Mouse (Mus musculus) B cell, adult 2 months (primary cell): ENCODE results near the gene Lyl1.

Source experiments
- DNase-seq, 2 experiments: peaks; one replicate each; pipeline ENCODE4 v3.0.0; 2022

Lyl1 gene

DNA sequence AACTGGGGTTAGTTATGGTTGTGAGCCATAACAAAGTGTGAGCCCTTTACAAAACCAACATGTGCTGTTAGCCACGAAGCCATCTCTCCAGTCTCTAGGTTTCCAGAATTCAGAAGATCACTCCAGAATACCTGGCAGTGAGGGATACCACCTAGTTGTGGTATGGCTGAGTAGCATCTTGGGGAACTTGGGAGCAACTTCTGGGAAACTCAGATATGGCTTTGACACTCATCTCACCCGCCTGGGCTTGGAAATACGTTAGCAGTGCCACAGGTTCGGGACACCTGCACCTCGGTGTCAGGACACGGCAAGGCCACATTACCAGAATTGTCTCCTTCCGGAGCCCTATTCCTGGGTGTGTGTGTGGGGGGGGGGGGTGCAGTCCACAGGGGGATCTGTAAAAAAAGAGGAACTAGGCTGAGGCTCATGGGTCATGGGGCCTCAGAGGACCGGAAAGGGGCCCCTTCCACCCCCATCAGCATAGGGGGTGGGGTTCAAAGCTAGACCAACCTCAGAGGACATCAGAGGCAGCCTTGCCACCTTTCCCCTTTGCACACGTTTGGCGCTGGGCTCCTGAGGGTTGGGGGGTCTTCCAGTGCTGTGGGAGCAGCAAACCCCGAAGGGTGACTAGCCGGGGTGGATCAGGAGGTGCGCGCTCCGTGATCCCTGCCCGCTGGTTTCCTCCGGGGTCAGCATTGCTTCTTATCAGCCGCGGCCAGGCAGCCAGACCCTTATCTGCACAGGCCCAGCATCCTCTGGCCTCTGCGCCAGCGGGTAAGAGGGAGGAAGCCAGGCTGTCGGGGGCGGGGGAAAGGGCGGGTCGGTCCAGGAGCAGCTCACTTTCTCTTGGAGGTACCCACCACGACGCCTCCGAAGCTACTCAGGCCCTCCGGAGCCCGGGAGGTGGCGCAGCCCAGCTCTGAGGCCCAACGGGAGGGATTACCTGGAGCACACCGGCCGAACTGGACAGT is at the start of gene Lyl1:
Gene Lyl1 (plus strand): TSS at position 517 of the 971 bp plus-strand sequence.
- DNase-seq, result peak; percentile 86 to 88

DNA sequence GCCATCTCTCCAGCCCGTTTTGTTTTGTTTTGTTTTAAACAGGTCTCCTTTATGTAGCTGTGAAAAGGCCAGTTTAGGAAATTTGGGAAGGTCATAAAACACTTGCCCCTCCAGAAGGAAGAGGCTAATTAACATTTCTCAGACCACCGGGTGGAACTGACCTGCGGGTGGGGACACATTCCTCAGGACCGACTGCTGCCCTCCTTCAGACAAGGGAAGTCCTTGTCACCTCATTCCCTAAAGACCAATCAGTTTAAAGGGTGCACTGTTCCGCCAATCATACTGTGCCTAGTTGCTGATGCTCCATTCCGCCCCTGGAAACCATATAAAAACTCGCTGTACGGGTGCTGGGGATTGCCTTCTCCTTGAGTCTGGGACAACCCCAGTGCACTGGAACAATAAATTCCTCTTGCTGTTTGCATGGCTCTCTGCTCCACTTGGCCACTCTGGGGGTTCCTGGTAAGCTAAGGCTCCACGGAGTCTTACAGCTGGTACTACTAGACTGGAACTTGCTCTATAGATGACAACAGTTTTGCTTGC is 48.1 kb upstream of the Lyl1 start:
- DNase-seq, result no peak

DNA sequence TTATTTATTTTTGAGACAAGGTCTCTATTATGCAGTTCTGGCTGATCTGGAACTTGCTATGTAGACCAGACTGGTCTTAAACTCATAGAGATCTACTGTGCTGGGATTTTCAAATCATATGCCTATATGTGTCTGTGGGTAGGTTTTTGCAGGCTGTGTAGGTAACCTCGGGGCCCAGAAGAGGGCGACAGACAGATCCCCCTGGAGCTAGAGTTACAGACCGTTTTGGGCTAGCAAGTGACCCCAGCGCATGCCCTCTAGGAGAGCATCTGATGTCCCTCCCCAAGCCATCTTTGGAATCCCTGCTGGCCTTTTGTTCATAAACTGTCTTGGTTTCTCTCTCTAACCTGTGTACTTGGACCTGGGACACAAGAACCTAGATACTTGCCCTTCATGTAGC is 46.7 kb upstream of the Lyl1 start:
- DNase-seq, result peak; percentile 44 to 48

DNA sequence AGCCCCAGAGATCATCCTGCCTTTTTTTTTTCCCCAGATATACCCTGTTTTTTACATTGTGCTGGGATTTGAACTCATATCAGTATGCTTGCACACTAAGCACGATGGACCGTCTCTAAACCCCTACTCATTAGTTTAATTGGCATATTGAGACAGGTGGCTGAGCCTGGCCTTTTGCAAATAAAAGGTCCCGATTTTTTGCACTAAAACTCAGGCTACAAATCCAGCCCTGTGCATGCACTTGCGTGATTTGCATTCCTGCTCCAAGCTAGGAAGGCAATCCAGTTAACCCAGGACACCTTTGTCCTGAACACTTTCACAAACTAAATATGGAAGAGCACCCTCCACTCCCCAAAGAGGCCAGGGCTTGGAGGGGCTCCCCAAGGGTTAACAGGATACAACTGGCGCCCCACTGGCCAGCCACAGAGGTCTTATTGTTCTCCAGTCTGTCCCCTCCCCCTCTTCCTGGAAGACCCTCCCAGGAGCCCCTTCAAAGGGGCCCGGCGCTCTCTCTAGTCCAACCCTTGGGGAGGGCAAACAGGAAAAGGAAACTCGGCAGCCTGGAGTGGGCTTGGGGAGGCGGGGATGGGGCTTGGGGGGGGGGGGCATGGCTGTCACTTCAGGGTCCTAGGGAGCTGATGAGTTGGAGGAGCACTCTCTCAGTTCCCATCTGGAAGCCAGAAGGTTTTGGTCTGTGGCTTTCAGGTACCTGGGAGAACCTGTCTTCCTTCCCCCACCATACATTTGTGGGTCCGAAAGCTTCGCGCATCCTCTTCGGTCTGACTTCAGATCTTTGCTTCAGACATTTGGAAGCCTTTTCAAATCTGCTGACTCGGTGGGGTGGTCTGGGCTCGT is 45.7 kb upstream of the Lyl1 start:
- DNase-seq, result no peak

DNA sequence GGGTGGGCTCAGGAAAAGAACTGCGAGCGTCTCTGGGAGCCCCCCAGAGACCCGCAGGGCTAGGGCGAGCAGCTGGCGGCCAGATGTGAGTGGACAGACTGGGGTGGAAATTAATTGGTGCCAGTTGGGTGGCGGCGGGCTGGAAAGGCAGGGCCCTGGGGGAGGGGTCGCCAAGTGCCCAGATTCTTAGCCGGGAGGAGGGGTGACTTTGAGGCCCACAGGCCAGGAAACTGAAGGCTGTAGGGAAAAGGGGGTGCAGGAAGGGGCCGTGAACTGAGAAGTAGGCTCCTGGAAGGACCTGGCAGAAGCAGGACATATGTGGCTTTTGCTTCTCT is 45.1 kb upstream of the Lyl1 start:
- no peak for DNase-seq

DNA sequence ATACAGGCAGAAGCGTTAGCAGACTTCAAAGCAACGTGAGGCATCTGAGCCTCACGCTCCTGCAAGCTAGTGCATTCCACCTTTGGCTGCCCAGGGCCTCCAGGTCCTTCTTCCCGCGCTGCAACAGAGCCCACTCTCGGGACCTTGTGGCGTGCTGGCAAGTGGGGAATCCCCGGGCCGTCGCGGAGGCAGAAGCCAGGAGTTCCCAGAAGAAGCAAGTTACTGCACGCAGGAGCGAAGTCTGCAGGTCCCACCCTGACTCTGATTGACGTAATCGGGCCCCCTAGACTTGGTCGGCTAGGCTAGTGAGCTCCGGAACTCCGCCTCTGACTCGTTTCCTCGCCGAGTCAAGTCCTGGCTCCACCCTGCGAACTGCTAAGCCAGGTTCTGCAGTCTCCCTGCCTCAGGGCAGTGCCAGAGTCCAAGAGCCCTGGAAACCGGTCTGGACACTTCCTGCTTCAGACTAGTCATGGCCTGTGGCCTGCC is 44.6 kb upstream of the Lyl1 start:
- peak; percentile 70 to 74 for DNase-seq

DNA sequence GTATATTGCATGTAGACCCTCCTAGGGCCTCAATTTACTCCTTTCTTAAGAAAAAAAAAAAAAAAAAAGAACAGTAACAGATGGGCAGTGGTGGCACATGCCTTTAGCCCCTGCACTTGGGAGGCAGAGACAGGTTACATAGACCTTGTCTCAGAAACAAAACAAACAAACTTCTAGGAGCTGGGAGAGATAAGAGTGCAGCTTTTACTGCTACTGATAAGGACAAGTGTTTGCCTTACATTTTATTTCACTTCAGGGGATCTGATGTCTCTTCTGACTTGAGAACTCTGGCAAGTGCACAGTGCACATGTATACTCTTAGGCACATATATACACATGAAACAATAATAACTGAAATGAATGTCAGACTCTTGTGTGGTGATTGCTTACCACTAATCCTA is 44.1 kb upstream of the Lyl1 start:
- DNase-seq, result no peak

DNA sequence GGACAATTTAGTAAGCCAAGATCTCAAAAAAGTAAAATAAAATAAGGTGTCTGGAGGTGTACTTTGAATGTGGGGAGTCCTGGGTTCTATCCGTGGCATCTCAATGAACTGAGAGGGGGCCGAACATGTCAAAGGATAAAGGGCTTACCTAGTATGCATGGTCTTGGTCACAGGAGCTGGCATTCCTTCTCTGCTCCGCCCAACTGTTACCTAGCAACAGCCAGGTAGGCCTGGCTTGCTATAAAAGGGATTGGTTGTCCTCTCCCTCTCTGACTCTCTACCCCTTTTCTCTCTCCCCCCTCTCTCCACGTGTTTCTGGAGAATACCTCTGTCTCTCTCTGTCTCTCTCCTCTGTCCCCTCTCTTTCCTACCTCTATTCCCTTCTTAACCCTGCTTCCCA is 43.6 kb upstream of the Lyl1 start:
- no peak for DNase-seq

DNA sequence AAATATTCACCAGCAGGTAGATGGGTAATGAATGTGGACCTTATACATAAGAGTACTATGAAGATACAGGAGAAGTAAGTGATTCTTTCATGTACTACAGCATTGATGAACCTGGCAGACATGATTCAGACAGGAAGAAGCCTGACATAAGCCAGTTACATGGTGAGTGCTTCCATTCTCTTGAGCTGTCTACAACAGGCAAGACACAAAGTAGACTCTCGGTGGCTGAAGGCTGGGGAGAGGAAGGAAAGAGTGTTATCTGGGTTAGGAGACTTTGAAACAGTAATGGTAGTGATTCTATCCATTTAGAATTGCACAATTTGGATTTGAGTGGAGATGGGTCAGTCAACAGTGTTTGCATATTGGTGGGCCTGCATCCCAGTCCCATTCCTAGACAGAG is 42.3 kb upstream of the Lyl1 start:
- DNase-seq, result no peak

DNA sequence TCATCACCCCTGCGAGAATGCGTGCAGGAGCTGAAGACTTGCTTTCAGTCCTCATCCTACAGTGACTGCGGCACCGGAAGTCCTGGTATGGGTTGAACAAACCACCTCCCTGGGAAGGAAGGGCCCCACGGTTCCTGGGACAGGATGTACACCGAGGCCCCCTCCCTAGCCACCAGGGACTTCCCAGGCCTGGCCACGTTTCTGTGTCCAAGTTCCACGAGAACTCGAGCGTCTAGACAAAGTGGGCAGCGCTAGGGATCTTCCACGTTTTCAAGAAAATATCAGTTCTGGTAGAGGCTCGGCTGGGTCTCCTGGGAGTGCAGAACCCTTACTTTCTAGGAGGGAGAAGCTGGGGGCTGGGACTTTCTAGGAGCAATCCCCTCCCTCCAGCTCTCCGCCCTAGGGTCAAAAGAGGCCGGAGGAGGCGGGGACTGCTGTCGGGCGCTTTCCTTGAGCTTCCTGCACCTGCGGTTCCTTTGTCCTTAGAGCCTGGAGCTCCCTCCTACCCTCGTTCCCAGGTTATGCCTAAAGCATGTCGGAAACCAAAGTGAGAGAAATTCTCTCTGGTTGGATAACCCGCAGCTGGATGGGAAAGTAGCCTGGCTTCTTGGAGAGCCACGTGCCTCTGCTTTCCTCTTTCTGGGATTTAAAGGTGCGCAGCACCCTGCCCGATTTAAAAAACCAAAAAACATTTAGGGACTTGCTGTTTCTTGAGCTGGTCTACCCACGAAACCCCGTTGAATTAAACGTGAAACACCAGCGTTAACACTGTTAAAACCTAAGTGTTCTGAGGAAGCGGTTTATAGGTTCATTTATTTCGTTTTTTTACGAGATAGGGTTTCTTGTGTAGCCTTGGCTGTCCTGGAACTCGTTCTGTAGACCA is 41.1 kb upstream of the Lyl1 start:
- DNase-seq, result peak; percentile 63 to 65

DNA sequence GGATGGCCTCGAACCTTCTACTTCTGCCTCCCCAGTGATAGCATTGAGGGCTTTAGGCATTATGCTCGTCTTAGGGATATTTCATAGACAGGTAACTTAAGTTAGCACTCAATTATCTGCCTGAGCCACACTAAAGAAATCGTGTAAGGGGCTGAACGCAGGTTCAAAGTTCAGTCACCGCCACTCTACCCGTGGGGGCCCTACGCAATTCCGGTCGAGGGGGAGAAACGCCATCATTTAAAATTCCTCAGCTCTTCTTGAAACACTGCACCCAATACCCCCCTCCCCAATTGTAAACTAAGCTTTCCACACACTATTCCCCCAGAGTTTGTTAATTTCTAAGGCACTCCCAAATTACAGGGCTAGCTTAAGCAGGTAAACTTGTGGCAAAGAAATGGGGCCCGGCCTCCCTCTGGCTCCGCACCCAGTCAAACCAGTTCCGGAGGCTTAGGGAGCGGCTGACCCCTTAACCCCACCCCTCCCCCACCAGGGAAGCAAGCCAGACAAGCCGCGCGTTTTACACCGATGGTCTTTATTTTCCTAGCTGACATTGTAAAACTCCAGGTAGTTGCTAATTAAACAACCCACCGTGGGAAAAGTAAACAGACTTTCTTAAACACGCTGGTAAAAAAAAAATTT is 40.3 kb upstream of the Lyl1 start:
- DNase-seq, result peak; percentile 34 to 37

DNA sequence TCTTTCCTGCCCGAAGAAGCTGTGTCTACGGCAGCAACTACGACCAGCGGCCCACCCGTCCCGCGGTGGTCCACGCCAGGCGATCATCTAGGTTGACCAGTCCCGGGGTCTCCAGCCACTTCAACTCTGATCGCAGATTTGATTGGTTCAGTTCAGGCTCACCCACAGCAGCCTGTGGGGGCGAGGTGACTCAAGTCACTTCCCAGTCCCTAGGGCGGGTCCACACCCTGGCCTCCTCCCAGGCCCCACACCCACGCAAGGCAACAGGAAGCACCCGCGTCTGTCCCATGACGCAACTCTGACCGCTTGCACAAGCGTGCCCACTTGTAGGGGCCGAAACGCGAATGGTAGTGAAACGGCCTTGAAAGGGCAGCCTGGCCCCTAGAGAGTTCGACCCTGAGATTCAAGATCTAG is 39.8 kb upstream of the Lyl1 start:
- peak; percentile 83 to 85 for DNase-seq

DNA sequence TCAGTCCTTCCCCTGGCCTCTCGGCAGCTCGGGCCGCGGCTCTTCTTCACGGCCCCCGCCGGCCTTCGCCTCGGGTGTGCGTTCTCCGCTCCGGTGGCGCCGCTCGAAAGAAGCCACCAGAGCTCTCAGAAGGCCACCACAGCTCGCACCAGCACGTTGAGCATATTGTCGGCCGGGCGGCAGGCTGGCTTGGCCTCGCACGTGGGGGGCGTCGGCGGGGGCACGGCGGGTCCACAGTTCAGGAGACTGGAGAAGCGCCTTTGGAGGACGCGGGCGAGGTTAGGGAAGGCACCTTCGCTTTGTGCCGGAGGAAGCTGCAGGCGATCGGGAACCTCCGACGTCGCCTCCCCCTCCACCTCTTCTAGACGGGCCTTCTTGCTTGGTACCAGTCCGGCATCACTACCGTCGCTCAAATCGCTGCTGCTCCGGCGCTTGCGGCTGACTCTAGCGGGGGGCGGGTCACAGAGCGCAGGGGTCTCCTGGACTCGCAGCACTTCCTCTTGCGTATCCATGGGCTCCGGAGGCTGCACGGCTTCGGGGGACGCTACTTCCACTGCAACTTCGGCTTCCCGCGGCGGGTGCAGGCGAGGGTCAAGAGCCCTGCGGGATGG is 39.2 kb upstream of the Lyl1 start:
- DNase-seq, result peak; percentile 67 to 68

DNA sequence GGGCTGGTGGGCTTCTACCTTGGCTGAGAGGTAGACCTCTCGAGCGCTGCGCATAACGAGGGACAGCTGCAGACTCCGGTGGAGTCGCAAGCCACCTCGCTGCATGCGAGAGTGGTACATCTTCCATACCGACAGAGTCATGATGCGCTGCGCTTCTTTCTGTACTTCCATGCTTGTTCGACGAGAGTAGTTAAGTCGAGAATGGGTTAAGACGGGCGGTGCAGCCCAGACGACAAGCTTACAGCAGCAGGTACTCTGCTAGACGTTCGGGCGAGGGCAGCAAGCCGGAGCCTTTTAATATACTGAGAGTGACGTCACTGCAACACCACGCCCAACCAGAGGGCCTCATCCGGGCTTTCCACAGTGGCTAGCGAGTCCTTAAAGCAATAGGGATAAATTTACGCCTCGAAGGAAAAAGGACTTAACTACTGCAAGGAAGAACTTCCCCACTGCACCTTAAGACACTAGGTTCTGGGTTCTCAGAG is 38.6 kb upstream of the Lyl1 start, which contains the start of gene Ier2:
Gene Ier2 (minus strand): TSS at position 272 of the 485 bp plus-strand sequence.
- DNase-seq, result peak; percentile 93

DNA sequence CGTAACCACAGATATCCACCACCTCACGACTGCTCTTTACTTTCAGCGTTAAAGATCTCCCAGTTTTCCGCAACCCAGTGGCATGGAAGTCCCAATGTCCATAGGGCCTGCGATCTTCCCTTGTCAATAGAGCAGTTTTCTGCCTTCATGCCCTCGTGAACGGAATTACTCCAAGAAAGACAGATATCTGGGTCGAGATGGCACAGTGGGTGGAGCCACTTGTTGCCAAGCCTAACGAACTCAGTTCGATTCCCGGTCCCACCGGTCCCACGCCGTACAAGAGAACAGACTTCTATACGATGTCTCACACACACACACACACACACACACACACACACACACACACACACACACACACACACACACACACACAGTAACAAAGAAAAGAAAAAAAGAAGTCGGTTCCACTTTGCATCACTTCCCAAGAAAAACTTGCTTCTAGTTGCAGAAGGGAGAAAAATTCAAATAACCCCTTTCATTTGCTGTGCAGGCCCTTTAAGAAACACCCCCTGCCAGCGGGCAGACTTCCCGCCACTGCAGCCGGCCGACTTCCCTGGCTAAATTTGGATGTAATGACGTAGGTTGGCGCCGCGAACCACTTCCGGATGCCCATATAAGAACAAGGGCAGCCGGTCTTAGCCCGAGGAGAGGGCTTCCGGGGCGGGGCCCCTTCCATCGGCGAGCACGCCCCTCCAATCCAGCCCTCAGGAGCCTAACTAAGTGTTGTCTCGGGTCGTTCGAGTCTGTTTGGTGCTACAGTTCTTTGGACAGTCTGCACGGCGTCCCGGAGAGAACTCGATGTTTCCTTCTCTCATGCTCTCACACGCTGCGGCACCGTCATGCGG is 37.6 kb upstream of the Lyl1 start:
- DNase-seq, result peak; percentile 94

DNA sequence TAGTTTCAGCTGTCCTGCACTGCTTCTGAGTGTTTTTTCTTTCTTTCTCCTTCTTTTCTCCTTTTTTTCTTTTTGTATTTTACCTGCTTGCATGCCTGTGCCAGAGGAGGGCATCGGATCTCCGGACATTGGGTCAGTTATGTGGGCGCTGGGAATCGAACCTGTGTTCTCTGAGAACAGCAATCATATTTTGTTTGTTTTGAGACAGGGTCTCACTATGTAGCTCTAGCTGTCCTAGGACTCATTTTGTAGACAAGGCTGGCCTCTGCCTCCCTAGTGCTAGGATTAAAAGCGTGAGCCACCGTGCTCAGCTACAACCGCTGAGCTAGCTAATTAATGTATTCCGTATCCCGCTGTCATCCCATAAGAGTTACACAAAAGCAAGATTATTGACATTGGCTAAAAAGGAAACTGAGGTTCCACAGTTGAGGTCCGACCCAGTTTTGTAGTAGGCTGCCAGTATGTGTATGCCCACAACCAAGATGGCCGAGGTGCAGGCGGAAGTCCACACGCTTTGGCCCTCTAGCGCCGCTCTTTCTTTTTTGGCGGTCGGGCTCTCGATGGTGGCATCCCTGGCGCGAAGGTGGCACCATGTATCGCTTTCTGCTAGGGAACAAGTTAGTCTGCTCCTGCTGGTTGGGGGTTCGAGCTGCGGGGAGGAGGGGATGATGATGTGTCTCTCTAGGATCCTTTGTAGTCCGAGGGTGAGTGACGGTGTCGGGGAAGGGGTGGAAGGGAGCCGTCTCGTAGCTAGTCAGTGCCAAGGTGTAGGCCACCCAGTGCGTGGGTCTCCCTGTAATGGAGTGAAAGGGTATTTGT is 36.5 kb upstream of the Lyl1 start:
- peak; percentile 78 to 79 for DNase-seq

DNA sequence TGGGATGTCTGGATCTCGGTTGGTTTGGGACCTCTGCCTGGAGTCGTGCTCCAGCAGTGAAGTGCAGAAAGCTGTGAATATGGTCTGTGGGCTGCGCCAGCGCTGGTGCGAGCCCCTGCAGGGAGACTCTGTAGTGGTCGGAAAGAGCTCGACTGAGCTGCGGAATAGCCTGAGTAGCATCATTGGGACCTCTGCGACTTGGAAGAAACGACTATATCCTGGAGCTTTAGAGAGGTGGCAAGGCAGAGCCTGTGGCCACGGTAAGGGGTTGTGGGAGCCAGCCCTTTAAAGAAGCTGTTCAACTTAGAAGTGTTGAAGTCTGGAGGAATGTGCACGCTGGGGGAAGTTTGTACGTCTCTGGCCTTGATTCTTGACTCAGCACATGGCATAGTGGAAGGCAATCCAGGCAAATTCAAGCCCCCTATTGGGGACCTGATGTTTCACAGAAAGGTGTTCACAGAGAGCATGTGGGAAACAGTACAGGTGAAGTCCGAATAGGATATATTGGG is 35.8 kb upstream of the Lyl1 start:
- no peak for DNase-seq

DNA sequence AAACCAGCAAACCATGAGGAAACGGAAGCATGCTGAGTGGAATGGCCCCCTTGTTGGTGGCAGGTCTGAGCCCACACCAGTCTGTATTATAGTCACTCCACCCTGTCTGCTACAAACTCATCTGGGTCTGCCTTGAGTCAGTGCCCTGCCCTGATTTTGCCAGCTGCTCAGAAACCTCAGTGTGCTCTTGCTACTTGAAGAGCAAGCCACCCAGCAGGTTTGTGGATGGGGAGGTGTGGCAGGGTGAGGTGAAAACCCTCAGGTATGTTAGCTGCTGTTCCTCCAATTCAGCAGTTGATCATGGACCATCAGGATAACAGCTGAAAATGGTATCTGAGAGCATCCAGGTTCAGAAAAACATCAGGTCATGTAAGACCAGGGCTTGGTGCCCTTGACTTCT is 33.2 kb upstream of the Lyl1 start:
- DNase-seq, result no peak
